In the genomic region with DNA sequence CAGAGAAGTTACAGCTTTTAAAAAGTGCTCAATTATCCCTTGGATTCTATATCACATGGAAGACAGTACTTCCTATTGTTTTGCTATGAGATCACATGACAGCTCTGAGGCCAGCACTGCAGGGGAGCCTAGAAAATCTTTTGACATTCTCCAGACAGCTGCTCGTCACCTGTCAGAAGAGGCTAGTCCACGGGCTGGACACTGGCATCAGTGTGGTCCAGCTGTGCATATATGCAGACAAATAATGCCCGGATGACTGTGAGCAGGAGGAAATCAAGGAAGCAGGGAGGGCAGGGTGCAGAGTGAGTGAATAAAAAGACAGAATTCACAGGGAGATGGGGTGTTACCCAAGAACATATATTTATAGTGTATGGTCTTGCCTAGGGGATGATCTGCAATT, we compare ENCODE assay signal across 16 mouse cellular contexts.
DNase-seq lines count a peak whose midpoint lies in the region; ATAC-seq lines count a peak whose summit lies in the region.
"Had no signal": no experiment of that assay in that cellular context is flagged by ENCODE, and none has a peak within 500 bp of the region (broad histone marks: within the 10 kb centered on the region; RNA-seq: fewer than 3 reads in every experiment).

No protein-coding gene starts in this region.

- 0 out of 2 replicates have a peak, but pooled peaks have one; percentile 15 for ATAC-seq in hindbrain, embryonic 15.5 days (ENCODE audit: low FRiP score, low read depth)
- 0 out of 2 replicates have a peak, but pooled peaks have one; percentile 11 for ATAC-seq in neural tube, embryonic 15.5 days (ENCODE audit: low FRiP score)
- ATAC-seq: forebrain, embryonic 14.5 days had no signal

- H3K9me3 ChIP-seq in heart, embryonic 10.5 days = no peaks in the 10 kb centered on the region
- H3K9me3 ChIP-seq in hindbrain, embryonic 15.5 days = no peaks in the 10 kb centered on the region
- no peaks in the 10 kb centered on the region for H3K9me3 ChIP-seq in hindbrain, embryonic 10.5 days
- H3K9me3 ChIP-seq in neural tube, embryonic 15.5 days (replicated peaks) = no peaks in the 10 kb centered on the region
- H3K9me3 ChIP-seq: embryonic facial prominence, embryonic 13.5 days; embryonic facial prominence, embryonic 15.5 days; forebrain, embryonic 10.5 days; forebrain, embryonic 12.5 days had no signal

- no peak overlapping the region for H3K9ac ChIP-seq in hindbrain, embryonic 15.5 days
- H3K9ac ChIP-seq in neural tube, embryonic 15.5 days (replicated peaks) = no peak overlapping the region
- H3K9ac ChIP-seq: embryonic facial prominence, embryonic 13.5 days; embryonic facial prominence, embryonic 15.5 days; forebrain, embryonic 12.5 days had no signal

- no peaks in the 10 kb centered on the region for H3K27me3 ChIP-seq in heart, embryonic 10.5 days (ENCODE audit: insufficient read depth, poor library complexity, severe bottlenecking)
- no peaks in the 10 kb centered on the region for H3K27me3 ChIP-seq in hindbrain, embryonic 15.5 days
- H3K27me3 ChIP-seq in hindbrain, embryonic 10.5 days (ENCODE audit: insufficient read depth, poor library complexity, severe bottlenecking) = no peaks in the 10 kb centered on the region
- no peaks in the 10 kb centered on the region for H3K27me3 ChIP-seq in neural tube, embryonic 15.5 days (replicated peaks)
- H3K27me3 ChIP-seq: embryonic facial prominence, embryonic 13.5 days; embryonic facial prominence, embryonic 15.5 days; forebrain, embryonic 12.5 days had no signal

- H3K36me3 ChIP-seq in heart, embryonic 10.5 days = no peaks in the 10 kb centered on the region
- no peaks in the 10 kb centered on the region for H3K36me3 ChIP-seq in hindbrain, embryonic 15.5 days
- no peaks in the 10 kb centered on the region for H3K36me3 ChIP-seq in hindbrain, embryonic 10.5 days
- H3K36me3 ChIP-seq in neural tube, embryonic 15.5 days = no peaks in the 10 kb centered on the region
- H3K36me3 ChIP-seq: embryonic facial prominence, embryonic 13.5 days; embryonic facial prominence, embryonic 15.5 days; forebrain, embryonic 10.5 days; forebrain, embryonic 12.5 days had no signal

- DNase-seq in heart, embryonic 10.5 days (ENCODE audit: low spot score) = peak; percentile 69
- DNase-seq in heart, adult 9 months (ENCODE audit: low spot score in 2 of 2) = no peak
- DNase-seq in hindbrain, embryonic 10.5 days (ENCODE audit: low spot score) = no peak
- no peak for DNase-seq in neural tube, embryonic 10.5 days (ENCODE audit: extremely low spot score, low spot score)
- DNase-seq: adrenal gland, adult 2 months; adrenal gland, postnatal 10 days; adrenal gland, postnatal 25 days; embryo, embryonic 11 days had no signal

- no peak overlapping the region for H3K4me3 ChIP-seq in heart, embryonic 10.5 days
- no peak overlapping the region for H3K4me3 ChIP-seq in hindbrain, embryonic 15.5 days
- H3K4me3 ChIP-seq in hindbrain, embryonic 10.5 days = no peak overlapping the region
- no peak overlapping the region for H3K4me3 ChIP-seq in neural tube, embryonic 15.5 days (replicated peaks)
- H3K4me3 ChIP-seq: embryonic facial prominence, embryonic 13.5 days; embryonic facial prominence, embryonic 15.5 days; erythroblast, embryonic 14.5 days; forebrain, embryonic 10.5 days; forebrain, embryonic 12.5 days had no signal

- no peak overlapping the region for H3K27ac ChIP-seq in heart, embryonic 10.5 days
- H3K27ac ChIP-seq in hindbrain, embryonic 15.5 days (replicated peaks) = no peak overlapping the region
- no peak overlapping the region for H3K27ac ChIP-seq in hindbrain, embryonic 10.5 days
- no peak overlapping the region for H3K27ac ChIP-seq in neural tube, embryonic 15.5 days (replicated peaks)
- H3K27ac ChIP-seq: embryonic facial prominence, embryonic 13.5 days; embryonic facial prominence, embryonic 15.5 days; forebrain, embryonic 10.5 days; forebrain, embryonic 12.5 days had no signal

- H3K4me1 ChIP-seq in heart, embryonic 10.5 days = no peaks in the 10 kb centered on the region
- H3K4me1 ChIP-seq in hindbrain, embryonic 15.5 days (replicated peaks) = peaks cover 10% of the 10 kb centered on the region
- peaks cover 25% of the 10 kb centered on the region for H3K4me1 ChIP-seq in hindbrain, embryonic 10.5 days (replicated peaks)
- peaks cover 7% of the 10 kb centered on the region; the same call in 1 of the 2 replicates for H3K4me1 ChIP-seq in neural tube, embryonic 15.5 days

- H3K4me2 ChIP-seq in hindbrain, embryonic 15.5 days = no peak overlapping the region
- no peak overlapping the region for H3K4me2 ChIP-seq in neural tube, embryonic 15.5 days
- H3K4me2 ChIP-seq: embryonic facial prominence, embryonic 13.5 days; embryonic facial prominence, embryonic 15.5 days; forebrain, embryonic 12.5 days had no signal

- 46% methylated on average over 3 of the region's 3 CpGs for WGBS in heart, embryonic 10.5 days
- 47% methylated on average over 3 of the region's 3 CpGs for WGBS in hindbrain, embryonic 15.5 days
- 45% methylated on average over 3 of the region's 3 CpGs for WGBS in hindbrain, embryonic 10.5 days
- WGBS in neural tube, embryonic 15.5 days = 70% methylated on average over 3 of the region's 3 CpGs
